Mouse (Mus musculus): ENCODE data around the gene Mis12. TPM values are rescaled to one million over a fixed set of nuclear protein-coding genes. Genes with fewer than 3 reads are reported as not detected.
A peak's percentile ranks its signal among the peaks of the same experiment; 100 is the strongest.

Mis12 gene
- polyA plus RNA-seq, 1 experiment from 2014 or later, result 15.0 TPM

- H3K4me2 ChIP-seq (replicated peaks; ENCODE audit: low read depth), result no peak overlapping the region
- H3K9ac ChIP-seq (ENCODE audit: low read length), result no peak overlapping the region
- no peak for ATAC-seq (ENCODE audit: low FRiP score, low TSS enrichment)
- H3K4me3 ChIP-seq (ENCODE audit: low read depth, low read length), result no peak overlapping the region
- H3K27me3 ChIP-seq (ENCODE audit: control insufficient read depth, insufficient read depth, low read length), result no peaks in the 10 kb centered on the region
- 85% methylated on average over 3 of the region's 3 CpGs for WGBS
- H3K27ac ChIP-seq (replicated peaks), result no peak overlapping the region
- DNase-seq (ENCODE audit: low spot score), result no peak
- H3K9me3 ChIP-seq (ENCODE audit: control insufficient read depth, low read length), result no peaks in the 10 kb centered on the region
- peaks cover 15% of the 10 kb centered on the region for H3K36me3 ChIP-seq (ENCODE audit: control insufficient read depth, insufficient read depth, low read length)
- no peak for TF ChIP-seq EP300 (optimal IDR thresholded peaks at IDR 0.05)
- TF ChIP-seq CTCF (IDR thresholded peaks at IDR 0.05; ENCODE audit: low read depth), result no peak
- no peaks in the 10 kb centered on the region for H3K4me1 ChIP-seq (replicated peaks; ENCODE audit: control insufficient read depth, insufficient read depth)
Observed at GRCm38 (mm10) chr11:71008321-71008720, 11.1 kb upstream of the Mis12 start.

DNA sequence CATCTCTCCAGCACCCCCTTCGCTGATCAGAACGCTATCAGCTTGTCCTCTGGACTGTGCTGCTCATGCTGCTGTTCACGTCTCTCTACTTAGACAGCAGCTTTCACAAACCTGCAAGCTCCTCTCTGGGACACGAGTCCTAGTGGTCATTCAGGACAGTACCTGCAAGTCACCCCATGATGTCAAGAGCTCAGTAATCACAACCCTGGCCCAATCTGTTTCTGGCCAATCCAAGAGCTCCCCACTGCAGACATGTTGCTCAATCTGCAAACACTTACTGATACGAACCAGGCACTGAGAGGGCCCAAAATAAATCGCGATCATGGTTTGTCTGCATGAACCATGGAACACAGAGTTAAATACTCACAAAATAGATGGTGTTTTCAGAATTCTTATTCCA, 6.7 kb upstream of the Mis12 start:
- Histone ChIP-seq H3K4me3 (ENCODE audit: low read depth, low read length) (no peak overlapping the region), H3K36me3 (ENCODE audit: control insufficient read depth, insufficient read depth, low read length) (peaks cover 13% of the 10 kb centered on the region), H3K4me1 (replicated peaks; ENCODE audit: control insufficient read depth, insufficient read depth) (0 out of 2 replicates have a peak, but pooled peaks cover 2% of the 10 kb centered on the region), H3K9me3 (ENCODE audit: control insufficient read depth, low read length) (no peaks in the 10 kb centered on the region), H3K4me2 (replicated peaks; ENCODE audit: low read depth) (no peak overlapping the region), H3K27ac (replicated peaks) (no peak overlapping the region), H3K27me3 (ENCODE audit: control insufficient read depth, insufficient read depth, low read length) (no peaks in the 10 kb centered on the region), H3K9ac (ENCODE audit: low read length) (no peak overlapping the region)
- ATAC-seq (ENCODE audit: low FRiP score, low TSS enrichment) (no peak), DNase-seq (ENCODE audit: low spot score) (no peak)
- TF ChIP-seq CTCF (IDR thresholded peaks at IDR 0.05; ENCODE audit: low read depth) (no peak), EP300 (optimal IDR thresholded peaks at IDR 0.05) (no peak)
- WGBS, result 92% methylated on average over 7 of the region's 7 CpGs

- no peaks in the 10 kb centered on the region for H3K9me3 ChIP-seq (ENCODE audit: control insufficient read depth, low read length)
- H3K9ac ChIP-seq (ENCODE audit: low read length), result no peak overlapping the region
- 0 out of 2 replicates have a peak, but pooled peaks cover 4% of the 10 kb centered on the region for H3K4me1 ChIP-seq (replicated peaks; ENCODE audit: control insufficient read depth, insufficient read depth)
- no peak overlapping the region for H3K27ac ChIP-seq (replicated peaks)
- no peak overlapping the region for H3K4me3 ChIP-seq (ENCODE audit: low read depth, low read length)
- TF ChIP-seq CTCF (IDR thresholded peaks at IDR 0.05; ENCODE audit: low read depth) (no peak), EP300 (optimal IDR thresholded peaks at IDR 0.05) (no peak)
- no peak for DNase-seq (ENCODE audit: low spot score)
- H3K27me3 ChIP-seq (ENCODE audit: control insufficient read depth, insufficient read depth, low read length), result no peaks in the 10 kb centered on the region
- 81% methylated on average over 1 of the region's 1 CpGs for WGBS
- no peaks in the 10 kb centered on the region for H3K36me3 ChIP-seq (ENCODE audit: control insufficient read depth, insufficient read depth, low read length)
- ATAC-seq (ENCODE audit: low FRiP score, low TSS enrichment), result no peak
- H3K4me2 ChIP-seq (replicated peaks; ENCODE audit: low read depth), result no peak overlapping the region
Observed at GRCm38 (mm10) chr11:71017051-71017450, 2.4 kb upstream of the Mis12 start.

- 0 out of 2 replicates have a peak, but pooled peaks cover 4% of the 10 kb centered on the region for H3K4me1 ChIP-seq (replicated peaks; ENCODE audit: control insufficient read depth, insufficient read depth)
- no peaks in the 10 kb centered on the region for H3K9me3 ChIP-seq (ENCODE audit: control insufficient read depth, low read length)
- H3K36me3 ChIP-seq (ENCODE audit: control insufficient read depth, insufficient read depth, low read length), result no peaks in the 10 kb centered on the region
- peak overlapping the region; percentile 94 for H3K4me3 ChIP-seq (ENCODE audit: low read depth, low read length)
- DNase-seq (ENCODE audit: low spot score) (no peak), ATAC-seq (ENCODE audit: low FRiP score, low TSS enrichment) (peak; percentile 8)
- 2% methylated on average over 28 of the region's 28 CpGs for WGBS
- H3K27ac ChIP-seq (replicated peaks), result peak overlapping the region; percentile 75
- peak overlapping the region; percentile 89 for H3K9ac ChIP-seq (ENCODE audit: low read length)
- no peak for TF ChIP-seq EP300 (optimal IDR thresholded peaks at IDR 0.05)
- no peak for TF ChIP-seq CTCF (IDR thresholded peaks at IDR 0.05; ENCODE audit: low read depth)
- H3K27me3 ChIP-seq (ENCODE audit: control insufficient read depth, insufficient read depth, low read length), result no peaks in the 10 kb centered on the region
- peak overlapping the region; percentile 77 for H3K4me2 ChIP-seq (replicated peaks; ENCODE audit: low read depth)
Observed at GRCm38 (mm10) chr11:71018416-71019200, 803 bp upstream of the Mis12 start.

DNA sequence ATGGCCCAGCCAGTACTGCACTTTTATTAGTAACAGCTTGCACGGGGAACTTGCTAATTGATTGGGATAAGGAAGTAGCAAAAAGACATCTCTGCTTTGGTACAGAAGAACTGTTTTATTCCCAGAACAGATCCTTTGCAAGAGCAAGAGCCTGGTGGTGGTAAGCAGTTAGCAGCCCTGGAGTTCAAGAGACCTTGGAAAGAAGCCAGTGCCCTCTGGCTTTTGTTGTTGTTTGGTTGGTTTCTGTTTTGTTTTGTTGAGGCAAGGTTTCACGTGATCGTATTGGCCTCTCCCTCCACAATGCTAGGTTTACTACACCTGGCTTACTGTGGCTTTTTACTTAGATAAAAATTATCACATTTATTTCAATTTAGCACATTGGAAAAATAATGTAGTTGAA, 8.9 kb downstream of the Mis12 start:
- Histone ChIP-seq H3K4me3 (ENCODE audit: low read depth, low read length) (no peak overlapping the region), H3K4me1 (replicated peaks; ENCODE audit: control insufficient read depth, insufficient read depth) (no peaks in the 10 kb centered on the region), H3K27ac (replicated peaks) (no peak overlapping the region), H3K9ac (ENCODE audit: low read length) (no peak overlapping the region), H3K36me3 (ENCODE audit: control insufficient read depth, insufficient read depth, low read length) (peaks cover 12% of the 10 kb centered on the region; the same call in 1 of the 2 replicates), H3K4me2 (replicated peaks; ENCODE audit: low read depth) (no peak overlapping the region), H3K27me3 (ENCODE audit: control insufficient read depth, insufficient read depth, low read length) (no peaks in the 10 kb centered on the region), H3K9me3 (ENCODE audit: control insufficient read depth, low read length) (no peaks in the 10 kb centered on the region)
- DNase-seq (ENCODE audit: low spot score), result no peak
- 71% methylated on average over 3 of the region's 3 CpGs for WGBS
- no peak for TF ChIP-seq CTCF (IDR thresholded peaks at IDR 0.05; ENCODE audit: low read depth)
- TF ChIP-seq EP300 (optimal IDR thresholded peaks at IDR 0.05), result no peak
- ATAC-seq (ENCODE audit: low FRiP score, low TSS enrichment), result no peak

GRCm38 (mm10) chr11:71029403-71030118, 10.2 kb downstream of the Mis12 start:
- Histone ChIP-seq H3K4me2 (replicated peaks; ENCODE audit: low read depth) (no peak overlapping the region), H3K27me3 (ENCODE audit: control insufficient read depth, insufficient read depth, low read length) (no peaks in the 10 kb centered on the region), H3K9ac (ENCODE audit: low read length) (no peak overlapping the region), H3K36me3 (ENCODE audit: control insufficient read depth, insufficient read depth, low read length) (peaks cover 12% of the 10 kb centered on the region; the same call in 1 of the 2 replicates), H3K4me3 (ENCODE audit: low read depth, low read length) (no peak overlapping the region), H3K4me1 (replicated peaks; ENCODE audit: control insufficient read depth, insufficient read depth) (no peaks in the 10 kb centered on the region), H3K27ac (replicated peaks) (no peak overlapping the region), H3K9me3 (ENCODE audit: control insufficient read depth, low read length) (no peaks in the 10 kb centered on the region)
- no peak for TF ChIP-seq EP300 (optimal IDR thresholded peaks at IDR 0.05)
- peak; percentile 30; the same call in 1 of the 2 replicates for TF ChIP-seq CTCF (IDR thresholded peaks at IDR 0.05; ENCODE audit: low read depth)
- DNase-seq (ENCODE audit: low spot score) (no peak), ATAC-seq (ENCODE audit: low FRiP score, low TSS enrichment) (no peak)
- 76% methylated on average over 3 of the region's 3 CpGs for WGBS

All from stomach, postnatal 0 days (tissue).